Mouse (Mus musculus): ENCODE measurements around the gene Gm10134. TPM values are rescaled to one million over a fixed set of nuclear protein-coding genes. Genes with fewer than 3 reads are reported as not detected.
"Not testable (repeated sequence)": the region's sequence is repeated elsewhere in the genome, so short reads cannot be mapped to it uniquely, and the experiment has no call there.

The Gm10134 gene
- polyA plus RNA-seq, 1 experiment from 2014 or later = 1.4 TPM

GRCm38 (mm10) chr2:28511600-28511999, 5.7 kb downstream of the Gm10134 start:
- WGBS = 52% methylated on average over 5 of the region's 5 CpGs

GRCm38 (mm10) chr2:28512798-28513401, 7.0 kb downstream of the Gm10134 start, which contains the start of gene Ralgds:
Gene Ralgds (plus strand): TSS chr2:28513125.
- Histone ChIP-seq H3K4me2 (replicated peaks) (peak within 1 kb of the TSS; percentile 91), H3K36me3 (peaks cover 14% of the 10 kb centered on the region), H3K4me1 (peaks cover 26% of the 10 kb centered on the region), H3K9ac (peak within 1 kb of the TSS; percentile 91), H3K27ac (peak within 1 kb of the TSS; percentile 73), H3K9me3 (no peaks in the 10 kb centered on the region), H3K27me3 (peaks cover 3% of the 10 kb centered on the region; the same call in 1 of the 2 replicates), H3K4me3 (peak within 1 kb of the TSS; percentile 78)
- under 1% methylated on average over 26 of the region's 71 CpGs for WGBS
- peak; percentile 69 for ATAC-seq (ENCODE audit: low FRiP score, low read depth)

More at GRCm38 (mm10) chr2:28511600-28511999, 5.7 kb downstream of the Gm10134 start:
- H3K27me3 ChIP-seq; H3K9me3 ChIP-seq; H3K4me3 ChIP-seq; H3K36me3 ChIP-seq; H3K9ac ChIP-seq; H3K27ac ChIP-seq; ATAC-seq (ENCODE audit: low FRiP score, low read depth); H3K4me2 ChIP-seq (replicated peaks): not testable (repeated sequence)
- H3K4me1 ChIP-seq = peaks cover 17% of the 10 kb centered on the region

- ATAC-seq (ENCODE audit: low FRiP score, low read depth) = peak; percentile 41
- no peaks in the 10 kb centered on the region for H3K9me3 ChIP-seq
- peak overlapping the region; percentile 78 for H3K4me3 ChIP-seq
- peak overlapping the region; percentile 91 for H3K9ac ChIP-seq
- H3K27ac ChIP-seq = peak overlapping the region; percentile 73
- H3K4me1 ChIP-seq = peaks cover 34% of the 10 kb centered on the region
- WGBS = 7% methylated on average over 47 of the region's 47 CpGs
- H3K4me2 ChIP-seq (replicated peaks) = peak overlapping the region; percentile 91
- H3K36me3 ChIP-seq = peaks cover 14% of the 10 kb centered on the region
- peaks cover 3% of the 10 kb centered on the region; the same call in 1 of the 2 replicates for H3K27me3 ChIP-seq
Measured at GRCm38 (mm10) chr2:28513431-28514370, 7.8 kb downstream of the Gm10134 start.

DNA sequence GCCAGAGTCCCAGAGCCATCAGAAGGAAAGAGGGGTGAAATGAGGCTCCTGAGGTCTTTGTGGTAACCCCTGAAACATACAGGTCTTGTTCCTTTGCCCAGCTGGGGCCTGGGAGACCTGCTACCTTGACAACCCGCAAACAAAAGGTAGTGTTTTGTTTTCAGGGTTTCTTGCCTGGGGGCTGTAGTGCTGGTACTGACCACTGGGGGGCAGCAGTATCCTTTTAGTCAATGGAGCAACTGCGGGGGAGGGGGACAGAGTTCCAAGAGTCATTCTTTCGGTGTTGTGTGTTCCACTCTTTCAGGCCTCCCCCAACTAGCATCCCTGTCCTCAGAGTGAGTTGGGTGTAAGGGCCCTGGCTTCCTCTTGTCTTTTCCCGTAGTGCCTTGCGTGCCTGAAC, 8.6 kb downstream of the Gm10134 start:
- H3K4me3 ChIP-seq = peak overlapping the region; percentile 78
- H3K4me2 ChIP-seq (replicated peaks) = peak overlapping the region; percentile 91
- H3K4me1 ChIP-seq = peaks cover 40% of the 10 kb centered on the region
- H3K27me3 ChIP-seq = peaks cover 3% of the 10 kb centered on the region; the same call in 1 of the 2 replicates
- H3K9ac ChIP-seq = peak overlapping the region; percentile 91
- no peaks in the 10 kb centered on the region for H3K9me3 ChIP-seq
- 0 out of 2 replicates have a peak overlapping the region, but pooled peaks have one; percentile 44 for H3K27ac ChIP-seq
- no peak for ATAC-seq (ENCODE audit: low FRiP score, low read depth)
- 17% methylated on average over 5 of the region's 5 CpGs for WGBS
- peaks cover 14% of the 10 kb centered on the region for H3K36me3 ChIP-seq

DNA sequence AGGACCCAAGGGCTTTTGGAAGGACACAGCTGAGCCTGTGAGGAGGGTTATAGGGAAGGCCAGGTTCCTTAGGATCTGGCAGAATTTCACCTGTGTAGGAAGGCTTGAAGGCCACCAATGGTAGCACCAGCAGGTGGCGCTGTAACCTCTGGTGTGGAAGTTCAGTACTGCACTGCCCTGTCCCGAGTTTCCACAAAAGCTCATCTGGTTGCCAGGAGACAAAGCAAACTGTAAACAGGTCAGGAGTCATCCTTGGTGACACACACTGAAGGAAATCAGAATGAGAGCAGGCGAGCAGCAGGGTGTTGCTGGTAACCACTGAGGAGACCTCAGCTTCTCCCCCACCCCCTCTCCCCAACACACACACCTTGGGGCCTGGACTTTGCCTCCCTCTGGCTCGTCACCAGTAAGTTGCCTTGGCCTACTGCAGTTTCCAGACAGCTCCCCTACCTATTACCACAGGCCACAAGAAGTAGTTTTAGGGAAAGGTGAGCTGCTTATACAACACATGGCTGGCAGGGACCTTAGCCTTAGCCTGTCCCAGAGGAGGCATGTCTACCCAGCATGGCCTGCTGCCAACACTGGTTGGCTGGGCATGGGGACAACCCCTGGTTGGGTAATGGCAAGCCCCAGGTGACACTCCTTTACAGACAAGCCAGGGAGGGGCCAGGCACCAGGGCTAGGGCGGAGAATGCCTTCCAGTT, 11.5 kb downstream of the Gm10134 start:
- peaks cover 53% of the 10 kb centered on the region for H3K4me1 ChIP-seq
- peaks cover 14% of the 10 kb centered on the region for H3K36me3 ChIP-seq
- H3K4me2 ChIP-seq (replicated peaks) = no peak overlapping the region
- no peak for ATAC-seq (ENCODE audit: low FRiP score, low read depth)
- peak overlapping the region; percentile 61; the same call in 1 of the 2 replicates for H3K27ac ChIP-seq
- no peaks in the 10 kb centered on the region for H3K27me3 ChIP-seq
- no peak overlapping the region for H3K4me3 ChIP-seq
- no peaks in the 10 kb centered on the region for H3K9me3 ChIP-seq
- H3K9ac ChIP-seq = no peak overlapping the region
- WGBS = 43% methylated on average over 5 of the region's 5 CpGs

DNA sequence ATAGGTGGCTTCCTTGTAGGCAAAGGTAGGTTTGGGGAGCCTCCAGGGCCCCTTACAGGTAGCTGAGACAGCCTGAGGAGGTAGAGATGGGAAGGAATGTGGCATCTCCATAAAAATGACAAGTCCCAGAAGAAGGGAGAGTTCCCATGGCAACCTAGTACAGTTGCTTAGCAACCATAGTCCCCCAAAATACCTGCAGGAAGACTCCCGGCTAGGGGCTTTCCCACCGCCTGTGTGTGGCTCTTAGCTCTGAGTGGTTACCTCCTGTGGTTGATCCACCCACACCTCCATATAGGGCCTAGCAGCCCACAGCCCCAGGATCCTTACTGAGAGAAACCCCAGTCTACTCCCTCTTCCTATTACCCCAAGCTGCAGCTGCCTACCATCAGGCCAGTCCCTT, 12.3 kb downstream of the Gm10134 start:
- H3K36me3 ChIP-seq = peaks cover 14% of the 10 kb centered on the region
- no peaks in the 10 kb centered on the region for H3K27me3 ChIP-seq
- H3K4me1 ChIP-seq = peaks cover 62% of the 10 kb centered on the region
- H3K4me2 ChIP-seq (replicated peaks) = no peak overlapping the region
- no peak overlapping the region for H3K4me3 ChIP-seq
- H3K9me3 ChIP-seq = no peaks in the 10 kb centered on the region
- 20% methylated on average over 2 of the region's 2 CpGs for WGBS
- H3K27ac ChIP-seq = 0 out of 2 replicates have a peak overlapping the region, but pooled peaks have one; percentile 61
- H3K9ac ChIP-seq = no peak overlapping the region
- no peak for ATAC-seq (ENCODE audit: low FRiP score, low read depth)

DNA sequence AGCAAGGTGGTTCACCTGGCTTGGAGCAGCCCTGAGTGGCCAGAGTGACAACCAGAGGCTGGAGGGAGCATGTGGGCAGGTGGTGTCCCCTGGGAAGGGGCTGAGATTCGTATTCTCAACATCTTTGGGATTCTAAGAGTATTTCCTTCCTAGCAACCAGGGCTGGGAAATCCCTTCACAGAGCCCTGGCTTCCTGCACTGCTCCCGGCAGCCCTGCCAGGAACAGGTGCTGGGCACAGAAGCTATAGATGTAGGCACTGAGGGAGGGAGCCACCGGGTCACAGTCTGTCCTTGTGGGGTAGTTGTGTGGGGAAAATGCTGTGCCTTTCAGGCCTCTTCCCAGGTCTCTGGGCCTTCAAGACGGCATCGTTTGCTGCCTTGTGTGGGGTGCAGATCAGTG, 14.7 kb downstream of the Gm10134 start:
- Histone ChIP-seq H3K4me3 (no peak overlapping the region), H3K4me1 (peaks cover 67% of the 10 kb centered on the region), H3K27me3 (no peaks in the 10 kb centered on the region), H3K4me2 (replicated peaks) (no peak overlapping the region), H3K36me3 (peaks cover 14% of the 10 kb centered on the region), H3K27ac (no peak overlapping the region), H3K9ac (0 out of 2 replicates have a peak overlapping the region, but pooled peaks have one; percentile 25), H3K9me3 (no peaks in the 10 kb centered on the region)
- 74% methylated on average over 5 of the region's 5 CpGs for WGBS
- no peak for ATAC-seq (ENCODE audit: low FRiP score, low read depth)

GRCm38 (mm10) chr2:28521571-28522151, 15.8 kb downstream of the Gm10134 start:
- Histone ChIP-seq H3K4me3 (no peak overlapping the region), H3K4me2 (replicated peaks) (no peak overlapping the region), H3K27me3 (no peaks in the 10 kb centered on the region), H3K36me3 (peaks cover 6% of the 10 kb centered on the region), H3K4me1 (peaks cover 78% of the 10 kb centered on the region), H3K27ac (no peak overlapping the region), H3K9ac (no peak overlapping the region), H3K9me3 (no peaks in the 10 kb centered on the region)
- no peak for ATAC-seq (ENCODE audit: low FRiP score, low read depth)
- 76% methylated on average over 6 of the region's 6 CpGs for WGBS

DNA sequence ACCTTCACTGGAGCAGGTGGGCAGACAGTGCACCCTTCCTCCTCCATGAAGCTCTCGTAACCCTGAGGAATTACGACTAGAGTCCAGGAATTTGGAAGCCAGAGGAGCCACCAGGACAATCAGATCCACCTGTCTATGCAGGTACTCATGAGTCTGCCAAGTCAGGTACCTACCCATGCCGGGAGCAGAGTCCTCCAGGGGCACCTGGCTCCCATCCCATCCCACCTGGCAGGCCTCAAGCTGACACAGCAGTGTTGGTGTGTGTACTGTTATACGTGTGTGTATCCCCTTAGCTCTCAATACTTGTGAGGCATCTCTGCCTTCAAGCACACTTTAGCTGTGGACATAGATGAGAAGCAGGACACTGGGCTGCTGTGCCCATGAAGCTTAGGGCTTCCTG, 16.3 kb downstream of the Gm10134 start:
- Histone ChIP-seq H3K27ac (no peak overlapping the region), H3K27me3 (no peaks in the 10 kb centered on the region), H3K9me3 (no peaks in the 10 kb centered on the region), H3K4me3 (no peak overlapping the region), H3K9ac (no peak overlapping the region), H3K4me1 (peaks cover 78% of the 10 kb centered on the region), H3K4me2 (replicated peaks) (no peak overlapping the region), H3K36me3 (peaks cover 5% of the 10 kb centered on the region)
- WGBS = 68% methylated on average over 4 of the region's 4 CpGs
- no peak for ATAC-seq (ENCODE audit: low FRiP score, low read depth)

DNA sequence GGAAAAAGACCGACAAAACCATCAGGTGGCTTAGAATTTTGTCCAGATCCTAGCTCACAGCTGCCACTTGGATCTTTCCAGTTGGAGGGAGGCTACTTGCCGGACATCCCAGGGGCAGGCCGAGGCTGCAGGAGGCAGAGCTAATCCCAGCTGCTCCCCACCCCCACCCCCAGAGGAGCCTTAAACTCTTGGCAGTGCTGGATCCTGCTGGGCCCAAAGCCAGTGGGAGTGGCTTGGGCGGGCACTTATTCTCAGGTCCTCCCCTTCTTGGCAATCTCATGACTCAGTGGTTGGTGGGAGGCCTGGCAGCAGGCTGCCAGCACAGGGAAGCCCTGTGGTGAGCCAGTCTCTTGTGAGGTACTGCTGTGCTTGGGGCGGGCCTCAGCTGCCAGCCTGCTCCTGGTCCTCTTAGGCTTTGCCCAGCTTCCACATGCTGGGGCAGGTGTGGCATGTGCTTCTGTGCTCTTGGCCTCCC, 17.8 kb downstream of the Gm10134 start:
- Histone ChIP-seq H3K27me3 (no peaks in the 10 kb centered on the region), H3K9me3 (no peaks in the 10 kb centered on the region), H3K4me2 (replicated peaks) (no peak overlapping the region), H3K27ac (peak overlapping the region; percentile 48; the same call in 1 of the 2 replicates), H3K4me1 (peaks cover 74% of the 10 kb centered on the region), H3K9ac (no peak overlapping the region), H3K36me3 (no peaks in the 10 kb centered on the region; the same call in 1 of the 2 replicates), H3K4me3 (no peak overlapping the region)
- WGBS = 18% methylated on average over 5 of the region's 5 CpGs
- ATAC-seq (ENCODE audit: low FRiP score, low read depth) = peak; percentile 71

- Histone ChIP-seq H3K4me2 (replicated peaks) (no peak overlapping the region), H3K27ac (no peak overlapping the region), H3K36me3 (no peaks in the 10 kb centered on the region; the same call in 1 of the 2 replicates), H3K9ac (no peak overlapping the region), H3K4me1 (peaks cover 75% of the 10 kb centered on the region), H3K27me3 (no peaks in the 10 kb centered on the region), H3K4me3 (no peak overlapping the region), H3K9me3 (no peaks in the 10 kb centered on the region)
- ATAC-seq (ENCODE audit: low FRiP score, low read depth) = no peak
- WGBS = 82% methylated on average over 10 of the region's 10 CpGs
Measured at GRCm38 (mm10) chr2:28524406-28524805, 18.5 kb downstream of the Gm10134 start.
